Mouse (Mus musculus) cerebellum, adult 2 months (tissue): ENCODE measurements around the gene Arid2. TPM values are rescaled to one million over a fixed set of nuclear protein-coding genes. Genes with fewer than 3 reads are reported as not detected.
"Not testable (repeated sequence)": the region's sequence is repeated elsewhere in the genome, so short reads cannot be mapped to it uniquely, and the experiment has no call there.

Experiments used
- DNase-seq, 2 experiments: peaks; one replicate each; pipeline ENCODE4 v3.0.0; 2021
- H3K27ac ChIP-seq: fragments of 200-500 bp; 2 replicates; pipeline ENCODE4 v1.5.1; 2012; ENCODE audit warnings: low read length, control low read depth, inconsistent platforms; ENCODE audit not compliant: insufficient read depth
- H3K27me3 ChIP-seq: fragments of 200-500 bp; 2 replicates; pipeline ENCODE4 v1.6.1; 2012; ENCODE audit warnings: inconsistent platforms, mild to moderate bottlenecking, low read length, moderate library complexity; ENCODE audit not compliant: control insufficient read depth, insufficient read depth
- H3K4me1 ChIP-seq: fragments of 200-500 bp; 2 replicates; pipeline ENCODE4 v1.6.1; 2011; ENCODE audit warnings: low read length; ENCODE audit not compliant: control insufficient read depth, insufficient read depth
- H3K4me3 ChIP-seq: fragments of 200-500 bp; replicated peaks from 2 replicates; pipeline ENCODE3; 2011; ENCODE audit warnings: mild to moderate bottlenecking, low read depth, low read length, control low read depth; ENCODE audit not compliant: insufficient read depth
- CTCF ChIP-seq: fragments of 200-500 bp; IDR thresholded peaks from 2 replicates; pipeline ENCODE4 v1.5.1; 2011; ENCODE audit warnings: low read depth, mild to moderate bottlenecking, control low read depth, low read length, moderate library complexity, borderline replicate concordance; ENCODE audit not compliant: insufficient read depth
- POLR2A ChIP-seq: fragments of 200-500 bp; IDR thresholded peaks from 2 replicates; pipeline ENCODE4 v1.6.1; 2011; ENCODE audit warnings: low read length, control low read depth, borderline replicate concordance; ENCODE audit not compliant: insufficient read depth
- WGBS: fragments of 180-500 bp; shearing (Covaris S2); methylation state at CpG from one replicate; pipeline ENCODE4 v1.1.7; 2018; 5-methylcytosine and 5-hydroxymethylcytosine counted together
- polyA plus RNA-seq: library from polyadenylated mRNA; depleted of rRNA; stranded (reverse); fragments of >200 nt; gene quantifications from 2 replicates; pipeline ENCODE4 v1.2.3, GENCODE M21; 2012; rRNA removed

Arid2 gene
- polyA plus RNA-seq, result 17.6 and 18.1 TPM in 2 replicates

GRCm38 (mm10) chr15:96287369-96287975 lies at the start of gene Arid2:
Gene Arid2, plus strand, starts transcription at chr15:96287518.
- Histone ChIP-seq H3K4me3 (peak within 1 kb of the TSS; percentile 98), H3K27ac (peak within 1 kb of the TSS; percentile 100), H3K4me1 (no peaks in the 10 kb centered on the region), H3K27me3 (no peaks in the 10 kb centered on the region)
- under 1% methylated on average over 50 of the region's 67 CpGs for WGBS
- peak; percentile 69 to 84 for DNase-seq
- TF ChIP-seq CTCF (no peak), POLR2A (no peak)

DNA sequence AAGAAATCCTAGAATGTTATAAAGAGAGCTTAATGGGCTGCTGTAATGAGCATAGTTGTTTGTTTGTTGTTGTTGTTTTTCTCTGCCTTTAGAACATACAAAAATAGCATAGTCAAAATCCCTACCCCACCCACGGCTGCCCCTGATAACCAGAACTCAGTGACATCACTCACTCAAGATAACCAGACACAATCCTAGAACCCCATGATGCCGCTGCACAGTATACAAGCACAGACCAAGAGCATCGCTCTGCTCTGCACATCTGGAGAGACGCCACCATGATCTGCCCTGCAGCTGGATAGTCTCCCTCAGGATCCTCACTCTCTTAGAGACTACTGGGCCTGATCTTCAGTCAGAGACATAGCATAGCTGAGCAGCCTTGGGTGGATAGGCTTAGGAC lies 49.2 kb upstream of the Arid2 start:
- Histone ChIP-seq H3K4me3 (no peak overlapping the region), H3K27me3 (no peaks in the 10 kb centered on the region), H3K27ac (no peak overlapping the region), H3K4me1 (no peaks in the 10 kb centered on the region)
- no peak for DNase-seq
- no peak for TF ChIP-seq CTCF
- TF ChIP-seq POLR2A, result no peak
- WGBS, result 94% methylated on average over 4 of the region's 4 CpGs

DNA sequence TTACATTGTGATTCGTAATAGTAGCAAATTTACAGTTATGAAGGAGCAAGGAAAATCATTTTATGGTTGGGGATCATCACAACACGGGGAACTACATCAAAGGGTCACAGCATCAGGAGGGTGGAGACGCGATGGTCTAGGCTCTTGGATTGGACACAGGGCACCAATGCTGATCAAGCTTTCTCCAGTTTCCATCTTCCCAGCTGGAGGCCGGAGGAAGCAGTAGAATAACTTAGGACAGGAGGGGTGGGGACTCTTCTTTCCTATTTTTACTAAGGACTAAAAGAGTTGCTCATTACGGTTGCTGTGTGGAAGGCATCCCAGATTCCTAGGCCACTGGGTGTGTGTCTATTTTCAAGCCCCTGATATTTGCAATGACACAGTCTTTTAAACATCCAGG lies 43.1 kb upstream of the Arid2 start:
- WGBS, result 88% methylated on average over 6 of the region's 6 CpGs

GRCm38 (mm10) chr15:96244715-96245114 lies 42.6 kb upstream of the Arid2 start:
- H3K27ac ChIP-seq, H3K4me1 ChIP-seq, H3K27me3 ChIP-seq, H3K4me3 ChIP-seq, DNase-seq: not testable (repeated sequence)
- WGBS, result 69% methylated on average over 10 of the region's 10 CpGs

More for the DNA sequence above, 43.1 kb upstream of the Arid2 start:
- Histone ChIP-seq H3K4me3 (no peak overlapping the region), H3K4me1 (no peaks in the 10 kb centered on the region), H3K27me3 (no peaks in the 10 kb centered on the region), H3K27ac (no peak overlapping the region)
- no peak for DNase-seq
- TF ChIP-seq POLR2A (no peak), CTCF (no peak)

DNA sequence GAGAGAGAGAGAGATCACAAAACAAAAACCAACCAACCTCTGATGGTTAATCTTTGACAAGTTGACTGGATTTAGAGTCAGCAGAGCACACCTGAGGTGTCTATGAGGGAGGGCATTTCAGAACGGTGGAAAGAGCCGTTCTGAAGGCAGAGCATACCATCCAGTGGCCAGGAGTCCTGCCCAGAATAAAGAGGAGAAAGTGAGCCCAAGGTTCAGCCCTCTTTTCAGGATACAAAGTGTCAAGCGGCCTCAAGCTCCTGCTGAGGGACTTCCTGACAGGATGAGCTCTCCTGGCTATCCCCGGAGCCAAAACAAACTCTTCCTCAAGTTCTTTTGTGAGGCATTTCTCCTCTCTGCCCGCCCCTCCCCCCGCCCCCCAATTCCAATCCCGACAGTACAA lies 33.5 kb upstream of the Arid2 start:
- TF ChIP-seq CTCF, result no peak
- TF ChIP-seq POLR2A, result no peak
- 2% methylated on average over 7 of the region's 7 CpGs for WGBS
- no peak for DNase-seq
- H3K27me3 ChIP-seq, result no peaks in the 10 kb centered on the region
- H3K4me1 ChIP-seq, result no peaks in the 10 kb centered on the region
- no peak overlapping the region for H3K4me3 ChIP-seq
- H3K27ac ChIP-seq, result no peak overlapping the region

DNA sequence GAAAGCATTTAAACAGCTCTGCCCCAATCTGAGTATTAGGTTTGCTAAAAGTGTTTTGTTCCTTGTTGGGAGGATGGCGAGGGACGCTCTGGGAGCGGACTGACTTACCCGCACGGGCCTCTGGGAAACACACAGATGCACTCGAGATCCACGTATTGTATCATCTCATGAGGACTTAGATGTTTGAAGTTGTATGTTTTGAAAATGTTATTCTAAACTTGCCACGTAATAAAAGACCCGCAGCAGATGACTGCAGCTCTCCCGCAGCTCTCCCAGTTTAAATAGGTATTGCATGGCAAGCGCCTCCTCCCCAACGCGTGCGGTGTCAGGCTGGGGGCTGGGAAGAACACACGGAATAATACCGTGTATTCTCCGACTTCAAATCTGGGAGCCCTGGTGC lies 33.0 kb upstream of the Arid2 start:
- no peak for TF ChIP-seq POLR2A
- no peak for TF ChIP-seq CTCF
- Histone ChIP-seq H3K27ac (no peak overlapping the region), H3K4me3 (peak overlapping the region; percentile 55), H3K4me1 (no peaks in the 10 kb centered on the region), H3K27me3 (no peaks in the 10 kb centered on the region)
- no peak for DNase-seq
- WGBS, result under 1% methylated on average over 17 of the region's 17 CpGs

DNA sequence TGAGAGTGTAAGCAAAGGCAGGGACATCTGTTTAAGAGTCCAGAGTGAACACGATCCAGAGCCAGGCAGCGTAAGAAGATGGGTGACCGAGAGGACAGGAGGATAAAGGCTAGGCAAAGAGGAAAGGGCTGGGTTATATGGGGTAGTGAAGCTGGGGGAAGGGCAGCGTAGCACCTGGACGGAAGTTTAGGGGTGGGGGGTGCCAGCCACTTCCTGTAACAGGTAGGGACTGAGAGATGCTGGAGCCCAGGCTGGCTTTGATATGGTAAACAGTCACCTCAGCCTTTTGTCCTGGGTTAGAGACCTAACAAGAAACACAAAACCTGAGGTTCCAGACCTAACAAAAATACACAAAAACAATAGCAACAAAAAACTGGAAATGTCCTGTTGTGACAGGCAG lies 29.5 kb upstream of the Arid2 start:
- no peak for TF ChIP-seq POLR2A
- no peak for TF ChIP-seq CTCF
- no peak overlapping the region for H3K4me3 ChIP-seq
- H3K27ac ChIP-seq, result no peak overlapping the region
- DNase-seq, result no peak
- 78% methylated on average over 5 of the region's 5 CpGs for WGBS
- no peaks in the 10 kb centered on the region for H3K27me3 ChIP-seq
- no peaks in the 10 kb centered on the region for H3K4me1 ChIP-seq

DNA sequence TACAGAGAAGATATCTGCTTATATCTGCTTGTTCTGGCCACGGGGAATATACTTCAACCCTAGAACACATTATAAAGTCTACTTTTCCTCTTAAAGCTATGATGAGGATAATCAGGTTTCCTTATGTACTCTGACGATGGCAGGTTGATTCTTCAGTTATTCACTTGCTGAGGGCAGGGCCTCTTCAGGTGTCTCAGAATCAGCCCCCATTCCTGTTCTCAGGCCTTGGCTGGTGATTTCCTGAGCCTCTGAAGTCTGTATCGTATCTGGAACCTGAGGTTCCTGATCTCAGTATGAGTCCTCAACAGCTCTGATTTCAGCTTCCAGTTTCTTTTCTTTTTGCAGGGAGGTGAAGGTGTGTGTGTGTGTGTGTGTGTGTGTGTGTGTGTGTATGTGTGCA lies 22.7 kb upstream of the Arid2 start:
- WGBS, result 91% methylated on average over 3 of the region's 3 CpGs
- no peak for DNase-seq
- Histone ChIP-seq H3K27me3 (no peaks in the 10 kb centered on the region), H3K4me3 (no peak overlapping the region), H3K4me1 (no peaks in the 10 kb centered on the region), H3K27ac (no peak overlapping the region)
- TF ChIP-seq POLR2A, result no peak
- TF ChIP-seq CTCF, result no peak

DNA sequence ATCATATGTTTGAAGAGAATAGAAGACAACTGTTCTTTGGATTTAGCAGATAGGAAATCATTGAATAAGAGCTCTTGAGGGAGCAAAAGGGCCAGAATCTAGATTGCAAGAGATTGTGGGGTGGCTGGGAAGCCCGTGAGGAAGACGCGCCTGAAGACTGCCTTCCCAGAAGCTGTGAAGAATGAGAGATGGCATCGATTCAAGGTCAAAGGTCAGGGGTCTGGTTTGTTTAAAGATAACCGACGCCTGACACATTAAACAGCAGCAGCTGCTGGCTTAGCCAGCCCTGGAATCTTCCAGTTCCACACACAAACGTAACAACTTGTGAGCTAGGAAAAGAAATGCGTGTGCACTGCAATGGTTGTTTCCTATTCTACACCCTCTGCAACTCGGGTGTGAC lies 19.4 kb upstream of the Arid2 start:
- 0 out of 2 replicates have a peak, but pooled peaks cover 4% of the 10 kb centered on the region for H3K4me1 ChIP-seq
- no peak for DNase-seq
- WGBS, result 91% methylated on average over 9 of the region's 9 CpGs
- H3K27ac ChIP-seq, result no peak overlapping the region
- no peak overlapping the region for H3K4me3 ChIP-seq
- TF ChIP-seq POLR2A (no peak), CTCF (no peak)
- no peaks in the 10 kb centered on the region for H3K27me3 ChIP-seq
